Mouse (Mus musculus) G1E (cell line): ENCODE results near the gene Ubald2.

Experiments used
- CTCF ChIP-seq: IDR thresholded peaks from 2 replicates; pipeline ENCODE4 v1.5.1; 2012; ENCODE audit warnings: low read depth, low read length, inconsistent platforms, mixed read lengths
- GATA1 ChIP-seq: IDR thresholded peaks from 2 replicates; pipeline ENCODE4 v1.6.1; 2012; ENCODE audit warnings: borderline replicate concordance, low read length, inconsistent platforms, mixed read lengths
- POLR2AphosphoS5 ChIP-seq: IDR thresholded peaks from 2 replicates; pipeline ENCODE4 v1.6.1; 2012; ENCODE audit warnings: low read depth, low read length, inconsistent platforms; ENCODE audit not compliant: insufficient replicate concordance
- TAL1 ChIP-seq: conservative IDR thresholded peaks from 2 replicates; pipeline ENCODE4 v1.6.1; 2012; ENCODE audit warnings: low read depth, low read length, inconsistent platforms, mixed read lengths

GRCm38 (mm10) chr11:116405601-116406000 is 28.3 kb upstream of the Ubald2 start:
- TF ChIP-seq GATA1 (no peak), CTCF (no peak), TAL1 (no peak), POLR2AphosphoS5 (no peak)
